Mouse (Mus musculus) hindlimb bud, embryonic 11.5 days (tissue): ENCODE measurements around the gene Atrip.

Source experiments
- DNase-seq: peaks from one replicate; pipeline ENCODE4 v3.0.0-alpha.2; 2012; ENCODE audit warnings: low read depth, low spot score; ENCODE audit errors: extremely low spot score

Gene Atrip

GRCm38 (mm10) chr9:109039681-109040080 is 34.2 kb downstream of the Atrip start:
- no peak for DNase-seq

DNA sequence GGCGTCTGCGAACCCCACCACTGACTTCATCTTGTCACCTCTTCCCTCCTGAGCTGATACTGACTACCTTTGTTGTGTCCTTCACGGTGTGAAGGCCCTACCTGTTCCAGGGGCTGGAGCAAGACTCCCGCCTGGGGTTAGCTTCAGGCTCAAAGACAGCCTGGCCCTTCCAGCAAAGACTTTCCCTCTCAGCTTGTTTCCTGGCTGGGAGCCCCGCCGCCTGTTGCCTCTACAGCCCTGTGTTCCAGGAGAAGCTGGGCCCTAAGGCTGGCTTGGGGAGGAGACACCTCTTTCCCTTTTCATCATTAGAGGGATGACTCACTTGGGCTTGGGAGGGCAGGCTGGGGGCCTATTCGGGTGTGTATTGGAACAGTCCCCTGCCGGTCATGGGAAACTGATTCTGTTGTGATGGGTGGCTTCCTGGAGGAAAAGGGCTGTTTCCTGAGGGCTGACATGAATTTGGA is 35.0 kb downstream of the Atrip start:
- no peak for DNase-seq

GRCm38 (mm10) chr9:109038086-109038895 is 35.6 kb downstream of the Atrip start, which contains the start of gene Shisa5:
Gene Shisa5, plus strand, starts transcription at chr9:109038565.
- no peak for DNase-seq

GRCm38 (mm10) chr9:109032435-109032834 is 41.5 kb downstream of the Atrip start:
- no peak for DNase-seq

GRCm38 (mm10) chr9:109031686-109032085 is 42.2 kb downstream of the Atrip start:
- no peak for DNase-seq

DNA sequence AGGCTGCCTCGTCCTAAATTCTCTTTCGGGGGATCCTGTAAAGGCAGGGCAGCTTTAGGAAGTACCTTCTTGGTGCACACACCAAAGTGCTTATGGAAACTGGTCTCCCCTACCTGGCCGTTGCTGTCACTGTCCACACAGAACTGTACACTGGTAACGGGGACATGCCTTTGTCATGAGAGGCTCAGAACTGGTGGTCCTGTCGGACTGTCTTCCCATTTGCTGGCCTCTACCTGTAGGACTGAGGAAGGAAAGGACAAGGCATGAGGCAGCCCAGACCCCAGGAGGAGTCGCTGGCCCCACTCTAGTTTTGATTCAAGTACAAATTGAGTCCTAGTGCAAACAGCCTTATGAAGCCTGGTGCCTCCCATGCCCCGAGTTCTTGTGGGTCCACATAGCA is 42.9 kb downstream of the Atrip start:
- no peak for DNase-seq

DNA sequence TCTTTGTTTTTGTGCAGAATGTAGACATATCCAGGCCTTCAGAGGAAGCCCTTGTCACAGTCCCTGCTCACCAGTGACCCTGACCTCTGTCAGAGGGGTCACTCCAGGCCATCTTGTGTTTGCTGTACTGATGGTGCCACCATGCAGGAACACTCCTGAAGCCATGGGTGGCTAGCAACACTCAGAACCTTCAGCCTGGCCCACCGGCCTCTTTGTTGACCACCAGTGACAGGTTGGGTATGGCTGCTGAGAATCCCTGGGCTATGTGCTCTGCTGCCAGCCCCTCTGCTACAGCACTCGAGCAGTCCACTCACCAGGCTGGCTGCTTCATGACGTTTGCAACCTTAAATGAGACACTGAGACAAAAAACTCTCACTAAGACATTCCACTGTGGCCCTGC is 43.6 kb downstream of the Atrip start:
- DNase-seq, result no peak

GRCm38 (mm10) chr9:109028919-109029318 is 45.0 kb downstream of the Atrip start:
- no peak for DNase-seq

- DNase-seq, result no peak
Observed at GRCm38 (mm10) chr9:109028421-109028820, 45.5 kb downstream of the Atrip start.

DNA sequence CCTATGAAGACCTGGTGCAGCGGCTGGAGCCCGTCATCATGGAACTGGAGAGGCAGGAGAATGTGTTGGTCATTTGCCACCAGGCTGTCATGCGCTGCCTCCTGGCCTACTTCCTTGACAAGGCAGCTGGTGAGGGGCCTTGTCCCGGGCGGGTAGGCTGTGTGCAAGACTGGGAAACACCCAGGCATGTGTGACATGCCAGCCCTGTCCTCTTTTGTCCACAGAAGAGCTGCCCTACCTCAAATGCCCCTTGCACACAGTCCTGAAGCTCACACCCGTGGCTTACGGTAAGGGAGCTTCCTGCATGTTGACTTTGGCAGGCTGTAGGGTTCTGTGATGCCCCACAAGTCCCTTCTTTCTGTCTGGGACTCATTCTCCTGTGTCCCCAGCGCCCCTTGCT is 46.4 kb downstream of the Atrip start:
- DNase-seq, result no peak

- DNase-seq, result no peak
Observed at GRCm38 (mm10) chr9:109022866-109023685, 50.8 kb downstream of the Atrip start.

GRCm38 (mm10) chr9:109021428-109021827 is 52.5 kb downstream of the Atrip start:
- no peak for DNase-seq

- no peak for DNase-seq
Observed at GRCm38 (mm10) chr9:109016973-109017604, 56.8 kb downstream of the Atrip start.

- DNase-seq, result no peak
Observed at GRCm38 (mm10) chr9:109015397-109015796, 58.5 kb downstream of the Atrip start.

DNA sequence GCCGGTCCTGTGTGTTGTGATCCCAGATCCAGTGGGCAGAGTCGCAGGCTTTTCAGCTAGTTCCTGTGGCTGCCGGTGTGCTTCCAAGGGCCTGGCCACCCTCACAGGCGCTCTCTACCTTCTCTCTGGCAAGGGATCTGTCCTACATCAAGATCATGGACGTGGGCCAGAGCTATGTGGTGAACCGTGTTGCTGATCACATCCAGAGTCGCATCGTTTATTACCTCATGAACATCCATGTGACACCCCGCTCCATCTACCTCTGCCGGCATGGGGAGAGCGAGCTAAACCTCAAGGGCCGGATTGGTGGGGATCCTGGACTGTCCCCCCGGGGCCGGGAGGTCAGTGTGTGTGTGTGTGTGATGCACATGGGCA is 63.6 kb downstream of the Atrip start:
- DNase-seq, result no peak

- no peak for DNase-seq
Observed at GRCm38 (mm10) chr9:109009636-109010315, 64.1 kb downstream of the Atrip start.

- no peak for DNase-seq
Observed at GRCm38 (mm10) chr9:109008994-109009635, 64.8 kb downstream of the Atrip start.

GRCm38 (mm10) chr9:109008081-109008480 is 65.8 kb downstream of the Atrip start:
- no peak for DNase-seq
